Mouse (Mus musculus) hindlimb bud, embryonic 11.5 days (tissue): Measurements from ENCODE around the gene Foxo6.

Source experiments
- DNase-seq: peaks from one replicate; pipeline ENCODE4 v3.0.0-alpha.2; 2012; ENCODE audit warnings: low read depth, low spot score; ENCODE audit errors: extremely low spot score

The Foxo6 gene

GRCm38 (mm10) chr4:120259356-120260181 lies 27.6 kb downstream of the Foxo6 start:
- no peak for DNase-seq

GRCm38 (mm10) chr4:120248800-120249261 lies 38.3 kb downstream of the Foxo6 start:
- DNase-seq: no peak

- no peak for DNase-seq
Observed at GRCm38 (mm10) chr4:120247412-120247811, 39.7 kb downstream of the Foxo6 start.

GRCm38 (mm10) chr4:120246086-120246485 lies 41.1 kb downstream of the Foxo6 start:
- no peak for DNase-seq

- DNase-seq: no peak
Observed at GRCm38 (mm10) chr4:120242783-120243262, 44.3 kb downstream of the Foxo6 start.

GRCm38 (mm10) chr4:120241106-120241505 lies 46.0 kb downstream of the Foxo6 start:
- DNase-seq: no peak

- no peak for DNase-seq
Observed at GRCm38 (mm10) chr4:120239419-120239818, 47.7 kb downstream of the Foxo6 start.

GRCm38 (mm10) chr4:120233243-120233642 lies 53.9 kb downstream of the Foxo6 start:
- no peak for DNase-seq

- DNase-seq: no peak
Observed at GRCm38 (mm10) chr4:120232541-120232940, 54.6 kb downstream of the Foxo6 start.

- no peak for DNase-seq
Observed at GRCm38 (mm10) chr4:120231982-120232381, 55.2 kb downstream of the Foxo6 start.

GRCm38 (mm10) chr4:120230256-120230649 lies 56.9 kb downstream of the Foxo6 start:
- DNase-seq: no peak

GRCm38 (mm10) chr4:120229505-120230255 lies 57.5 kb downstream of the Foxo6 start:
- DNase-seq: no peak

GRCm38 (mm10) chr4:120228613-120229012 lies 58.5 kb downstream of the Foxo6 start:
- no peak for DNase-seq

- no peak for DNase-seq
Observed at GRCm38 (mm10) chr4:120227224-120227623, 59.9 kb downstream of the Foxo6 start.

GRCm38 (mm10) chr4:120226682-120227081 lies 60.5 kb downstream of the Foxo6 start:
- no peak for DNase-seq

GRCm38 (mm10) chr4:120225135-120225780 lies 61.9 kb downstream of the Foxo6 start:
- DNase-seq: peak; percentile 30

- DNase-seq: no peak
Observed at GRCm38 (mm10) chr4:120223805-120224204, 63.3 kb downstream of the Foxo6 start.

- DNase-seq: no peak
Observed at GRCm38 (mm10) chr4:120223108-120223745, 63.9 kb downstream of the Foxo6 start.

GRCm38 (mm10) chr4:120221708-120222107 lies 65.4 kb downstream of the Foxo6 start:
- DNase-seq: no peak

- no peak for DNase-seq
Observed at GRCm38 (mm10) chr4:120218878-120219277, 68.3 kb downstream of the Foxo6 start.
